Mouse (Mus musculus) thymus, adult 2 months (tissue): Measurements from ENCODE around the gene Psmb3. TPM values are rescaled to one million over a fixed set of nuclear protein-coding genes. Genes with fewer than 3 reads are reported as not detected.
A peak's percentile ranks its signal among the peaks of the same experiment; 100 is the strongest.

ENCODE experiments used
- DNase-seq: peaks from one replicate; pipeline ENCODE4 v3.0.0; 2021
- H3K27ac ChIP-seq: fragments of 200-500 bp; 2 replicates; pipeline ENCODE4 v1.5.1; 2012; ENCODE audit warnings: low read length, control low read depth; ENCODE audit not compliant: control insufficient read depth, insufficient read depth
- H3K27me3 ChIP-seq: fragments of 200-500 bp; 2 replicates; pipeline ENCODE4 v1.6.1; 2012; ENCODE audit warnings: mild to moderate bottlenecking, low read length, moderate library complexity, mixed read lengths; ENCODE audit not compliant: control insufficient read depth, insufficient read depth
- H3K36me3 ChIP-seq: fragments of 200-500 bp; 2 replicates; pipeline ENCODE4 v1.6.1; 2012; ENCODE audit warnings: mild to moderate bottlenecking, low read length, moderate library complexity; ENCODE audit not compliant: control insufficient read depth, insufficient read depth
- H3K4me1 ChIP-seq: fragments of 200-500 bp; replicated peaks from 2 replicates; pipeline ENCODE4 v1.6.1; 2012; ENCODE audit warnings: low read length; ENCODE audit not compliant: control insufficient read depth, insufficient read depth
- H3K4me3 ChIP-seq: fragments of 200-500 bp; 2 replicates; pipeline ENCODE4 v1.5.1; 2012; ENCODE audit warnings: mild to moderate bottlenecking, low read length, control low read depth, moderate library complexity; ENCODE audit not compliant: control insufficient read depth, insufficient read depth
- CTCF ChIP-seq: fragments of 200-500 bp; IDR thresholded peaks from 2 replicates; pipeline ENCODE4 v1.5.1; 2012; ENCODE audit warnings: mild to moderate bottlenecking, control low read depth, low read length, moderate library complexity, borderline replicate concordance; ENCODE audit not compliant: control insufficient read depth, poor library complexity, insufficient read depth; ENCODE audit errors: extremely low read depth
- POLR2A ChIP-seq: fragments of 200-500 bp; IDR thresholded peaks from 2 replicates; pipeline ENCODE4 v1.6.1; 2012; ENCODE audit warnings: mild to moderate bottlenecking, low read length, control low read depth, moderate library complexity; ENCODE audit not compliant: control insufficient read depth, poor library complexity, insufficient read depth; ENCODE audit errors: extremely low read depth
- WGBS: fragments of 180-500 bp; shearing (Covaris S2); methylation state at CpG from one replicate; pipeline ENCODE4 v1.1.7; 2018; 5-methylcytosine and 5-hydroxymethylcytosine counted together
- polyA plus RNA-seq: library from polyadenylated mRNA; depleted of rRNA; stranded (reverse); fragments of >200 nt; gene quantifications from 2 replicates; pipeline ENCODE4 v1.2.3, GENCODE M21; 2012

Psmb3 gene
- polyA plus RNA-seq, 1 experiment = 477 TPM

- DNase-seq = no peak
- no peaks in the 10 kb centered on the region for H3K27me3 ChIP-seq
- peaks cover 38% of the 10 kb centered on the region for H3K4me1 ChIP-seq
Measured at GRCm38 (mm10) chr11:97659267-97659989, 43.8 kb upstream of the Psmb3 start.

GRCm38 (mm10) chr11:97659990-97660714 is 43.0 kb upstream of the Psmb3 start:
- peak overlapping the region; percentile 71 for H3K27ac ChIP-seq
- H3K4me1 ChIP-seq = peaks cover 44% of the 10 kb centered on the region
- DNase-seq = peak; percentile 78
- H3K27me3 ChIP-seq = no peaks in the 10 kb centered on the region
- WGBS = under 1% methylated on average over 78 of the region's 78 CpGs
- H3K36me3 ChIP-seq = no peaks in the 10 kb centered on the region
- peak; percentile 62; the same call in 1 of the 2 replicates for TF ChIP-seq POLR2A
- 0 out of 2 replicates have a peak, but pooled peaks have one; percentile 6 for TF ChIP-seq CTCF
- H3K4me3 ChIP-seq = peak overlapping the region; percentile 93

More at GRCm38 (mm10) chr11:97659267-97659989, 43.8 kb upstream of the Psmb3 start:
- WGBS = 6% methylated on average over 13 of the region's 13 CpGs
- Histone ChIP-seq H3K36me3 (no peaks in the 10 kb centered on the region), H3K4me3 (peak overlapping the region; percentile 93), H3K27ac (peak overlapping the region; percentile 71)
- TF ChIP-seq POLR2A = no peak
- no peak for TF ChIP-seq CTCF

- no peak for DNase-seq
- Histone ChIP-seq H3K4me1 (peaks cover 49% of the 10 kb centered on the region), H3K4me3 (peak overlapping the region; percentile 74), H3K27ac (peak overlapping the region; percentile 71), H3K36me3 (no peaks in the 10 kb centered on the region), H3K27me3 (no peaks in the 10 kb centered on the region)
- TF ChIP-seq POLR2A = no peak
- no peak for TF ChIP-seq CTCF
- 7% methylated on average over 27 of the region's 27 CpGs for WGBS
Measured at GRCm38 (mm10) chr11:97660734-97661647, 42.2 kb upstream of the Psmb3 start.

GRCm38 (mm10) chr11:97661648-97662133 is 41.5 kb upstream of the Psmb3 start:
- DNase-seq = peak; percentile 84
- Histone ChIP-seq H3K4me3 (peak overlapping the region; percentile 74), H3K4me1 (peaks cover 49% of the 10 kb centered on the region), H3K36me3 (no peaks in the 10 kb centered on the region), H3K27ac (peak overlapping the region; percentile 79), H3K27me3 (no peaks in the 10 kb centered on the region)
- TF ChIP-seq CTCF = no peak
- 0 out of 2 replicates have a peak, but pooled peaks have one; percentile 31 for TF ChIP-seq POLR2A
- WGBS = 0% methylated on average over 20 of the region's 20 CpGs

GRCm38 (mm10) chr11:97662207-97662892 is 40.8 kb upstream of the Psmb3 start:
- Histone ChIP-seq H3K36me3 (no peaks in the 10 kb centered on the region; the same call in 1 of the 2 replicates), H3K27ac (peak overlapping the region; percentile 79), H3K4me3 (peak overlapping the region; percentile 74), H3K4me1 (peaks cover 49% of the 10 kb centered on the region), H3K27me3 (no peaks in the 10 kb centered on the region)
- DNase-seq = peak; percentile 51
- WGBS = under 1% methylated on average over 21 of the region's 21 CpGs
- TF ChIP-seq POLR2A (no peak), CTCF (no peak)
